Mouse (Mus musculus) small intestine, adult 2 months (tissue): Measurements from ENCODE around the gene Rundc3a.

Source experiments
- CTCF ChIP-seq: fragments of 200-500 bp; IDR thresholded peaks from 2 replicates; pipeline ENCODE4 v1.5.1; 2012; ENCODE audit warnings: low read depth, mild to moderate bottlenecking, control low read depth, inconsistent platforms, low read length, moderate library complexity, mixed read lengths; ENCODE audit not compliant: insufficient replicate concordance, insufficient read length; ENCODE audit errors: extremely low read depth
- POLR2A ChIP-seq: fragments of 200-500 bp; IDR thresholded peaks from 2 replicates; pipeline ENCODE4 v1.6.1; 2012; ENCODE audit warnings: low read depth, mild to moderate bottlenecking, control low read depth, inconsistent platforms, low read length, moderate library complexity

DNA sequence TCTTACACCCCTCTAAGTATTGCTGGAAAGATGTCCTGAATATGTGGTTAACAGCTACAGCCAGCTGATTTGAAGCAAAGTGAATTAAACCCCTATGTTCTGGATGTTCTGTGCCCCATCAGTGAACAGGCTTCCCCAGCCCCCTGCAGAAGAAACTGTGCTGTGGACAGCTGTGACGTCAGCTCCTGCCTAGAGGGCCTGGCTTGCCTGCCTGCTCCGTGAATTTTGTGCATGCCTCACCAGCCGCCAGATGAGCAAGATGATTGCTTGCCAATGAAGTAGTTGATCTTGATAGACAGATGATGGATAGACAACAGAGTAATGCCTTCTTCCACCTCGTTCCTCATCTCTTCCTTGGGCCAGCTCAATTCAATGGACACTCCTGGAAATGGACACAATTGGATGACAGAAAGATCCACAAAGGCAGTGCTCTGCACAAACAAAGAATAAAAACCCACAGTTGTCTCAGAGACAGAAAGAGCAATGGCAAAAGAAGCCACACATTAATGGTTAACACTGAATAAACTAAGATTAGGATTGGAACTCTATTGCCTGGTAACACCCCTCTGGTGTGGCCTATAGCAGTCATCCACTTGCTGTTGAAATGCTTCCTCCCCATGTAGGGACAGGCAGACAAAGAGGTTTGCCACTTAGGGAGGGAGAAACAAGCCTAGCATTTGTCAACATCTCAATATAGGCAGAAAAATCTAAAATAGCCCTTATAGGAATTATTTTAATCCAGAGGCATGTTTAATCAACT is 11.7 kb upstream of the Rundc3a start:
- TF ChIP-seq CTCF, result no peak
- TF ChIP-seq POLR2A, result no peak
